Mouse (Mus musculus) lung, adult 2 months (tissue): ENCODE measurements around the gene Asic3.

Source experiments
- CTCF ChIP-seq: fragments of 200-500 bp; IDR thresholded peaks from 2 replicates; pipeline ENCODE4 v1.5.1; 2011; ENCODE audit warnings: mild to moderate bottlenecking, low read length, control low read depth; ENCODE audit not compliant: insufficient read depth
- POLR2A ChIP-seq: fragments of 200-500 bp; IDR thresholded peaks from 2 replicates; pipeline ENCODE4 v1.6.1; 2011; ENCODE audit warnings: low read depth, mild to moderate bottlenecking, control low read depth, low read length, borderline replicate concordance; ENCODE audit errors: extremely low read depth

- TF ChIP-seq POLR2A: no peak
- TF ChIP-seq CTCF: no peak
Measured at GRCm38 (mm10) chr5:24455613-24456012, 42.4 kb downstream of the Asic3 start.
